Mouse (Mus musculus) MEL (cell line): ENCODE data around the gene Tcte2. TPM values are rescaled to one million over a fixed set of nuclear protein-coding genes. Genes with fewer than 3 reads are reported as not detected.

Experiments
- DNase-seq: peaks from one replicate; pipeline ENCODE4 v3.0.0; 2011; ENCODE audit warnings: low read depth, low spot score
- H3K27ac ChIP-seq: 2 replicates; pipeline ENCODE4 v1.5.1; 2012; ENCODE audit warnings: low read depth, mild to moderate bottlenecking, control low read depth, low read length, moderate library complexity; ENCODE audit not compliant: control insufficient read depth
- H3K27me3 ChIP-seq, 2 experiments: fragments of 150-350 bp in 1 of 2; sonication (generic) in 1 of 2; 2 replicates each; pipeline ENCODE4 v1.6.1; 2012; ENCODE audit warnings: low read length in 2 of 2, mild to moderate bottlenecking in 2 of 2, improper control_type of control experiment in 1 of 2, moderate library complexity in 1 of 2; ENCODE audit not compliant: insufficient read depth in 2 of 2, control insufficient read depth in 1 of 2
- H3K36me3 ChIP-seq, 2 experiments: 2 replicates each; pipeline ENCODE4 v1.6.1; 2012 to 2014; ENCODE audit warnings: low read length in 2 of 2, improper control_type of control experiment in 1 of 2, inconsistent platforms in 1 of 2, mild to moderate bottlenecking in 1 of 2; ENCODE audit not compliant: insufficient read depth in 2 of 2, control insufficient read depth in 1 of 2
- H3K4me1 ChIP-seq, 2 experiments: fragments of 150-350 bp in 1 of 2; sonication (generic) in 1 of 2; 2 replicates each; pipeline ENCODE4 v1.6.1; 2012; ENCODE audit warnings: low read length in 2 of 2, improper control_type of control experiment in 1 of 2, mild to moderate bottlenecking in 1 of 2; ENCODE audit not compliant: insufficient read depth in 2 of 2, control insufficient read depth in 1 of 2
- H3K4me3 ChIP-seq, 2 experiments: fragments of 150-350 bp in 1 of 2; sonication (generic) in 1 of 2; 2 replicates each; pipeline ENCODE4 v1.5.1; 2012; ENCODE audit warnings: low read depth in 2 of 2, low read length in 2 of 2, mild to moderate bottlenecking in 2 of 2, moderate library complexity in 2 of 2, control low read depth in 1 of 2, improper control_type of control experiment in 1 of 2; ENCODE audit not compliant: control insufficient read depth in 1 of 2, insufficient read depth in 1 of 2
- H3K79me2 ChIP-seq: 2 replicates; pipeline ENCODE4 v1.6.1; 2012; ENCODE audit warnings: mild to moderate bottlenecking, low read length, moderate library complexity; ENCODE audit not compliant: control insufficient read depth, poor library complexity, insufficient read depth
- H3K9ac ChIP-seq: 2 replicates; pipeline ENCODE4 v1.6.1; 2012; ENCODE audit warnings: low read depth, mild to moderate bottlenecking, control low read depth, low read length, moderate library complexity; ENCODE audit not compliant: control insufficient read depth, poor library complexity, severe bottlenecking
- H3K9me3 ChIP-seq: fragments of 150-350 bp; sonication (generic); replicated peaks from 2 replicates; pipeline ENCODE4 v1.6.1; 2012; ENCODE audit warnings: mild to moderate bottlenecking, low read length, improper control_type of control experiment, moderate library complexity; ENCODE audit not compliant: insufficient read depth
- CHD1 ChIP-seq: IDR thresholded peaks from 2 replicates; pipeline ENCODE4 v1.6.1; 2012; ENCODE audit warnings: low read depth, mild to moderate bottlenecking, inconsistent platforms, low read length, improper control_type of control experiment
- CHD2 ChIP-seq: IDR thresholded peaks from 2 replicates; pipeline ENCODE4 v1.6.1; 2011; ENCODE audit warnings: low read length, improper control_type of control experiment
- CTCF ChIP-seq, 3 experiments: IDR thresholded peaks in 2 of 3; conservative IDR thresholded peaks in 1 of 3; 2 replicates each; pipeline ENCODE4 v1.5.1; 2011 to 2012; ENCODE audit warnings: low read length in 3 of 3, low read depth in 2 of 3, mild to moderate bottlenecking in 2 of 3, improper control_type of control experiment in 1 of 3, inconsistent platforms in 1 of 3, mixed read lengths in 1 of 3, moderate library complexity in 1 of 3; ENCODE audit not compliant: control insufficient read depth in 1 of 3, insufficient read depth in 1 of 3, poor library complexity in 1 of 3, severe bottlenecking in 1 of 3
- E2F4 ChIP-seq: IDR thresholded peaks from 2 replicates; pipeline ENCODE4 v1.6.1; 2011; ENCODE audit warnings: low read depth, low read length, improper control_type of control experiment, borderline replicate concordance
- ETS1 ChIP-seq: IDR thresholded peaks from 2 replicates; pipeline ENCODE4 v1.6.1; 2012; ENCODE audit warnings: low read depth, mild to moderate bottlenecking, inconsistent platforms, low read length, improper control_type of control experiment, moderate library complexity
- GATA1 ChIP-seq: IDR thresholded peaks from 2 replicates; pipeline ENCODE4 v1.6.1; 2011; ENCODE audit warnings: low read depth, low read length, improper control_type of control experiment
- JUND ChIP-seq: IDR thresholded peaks from 2 replicates; pipeline ENCODE4 v1.6.1; 2011; ENCODE audit warnings: low read depth, mild to moderate bottlenecking, improper control_type of control experiment, low read length
- MAFK ChIP-seq: IDR thresholded peaks from 2 replicates; pipeline ENCODE4 v1.6.1; 2011; ENCODE audit warnings: low read depth, mild to moderate bottlenecking, low read length, improper control_type of control experiment, borderline replicate concordance
- MAX ChIP-seq: IDR thresholded peaks from 2 replicates; pipeline ENCODE4 v1.6.1; 2011; ENCODE audit warnings: low read length, improper control_type of control experiment
- MAZ ChIP-seq: IDR thresholded peaks from 2 replicates; pipeline ENCODE4 v1.6.1; 2012; ENCODE audit warnings: low read depth, mild to moderate bottlenecking, inconsistent platforms, low read length, improper control_type of control experiment
- MEF2A ChIP-seq: IDR thresholded peaks from 2 replicates; pipeline ENCODE4 v1.6.1; 2014; ENCODE audit warnings: low read depth, mild to moderate bottlenecking, inconsistent platforms, low read length, improper control_type of control experiment; ENCODE audit not compliant: poor library complexity, insufficient replicate concordance, severe bottlenecking; ENCODE audit errors: extremely low read depth
- MXI1 ChIP-seq: IDR thresholded peaks from 2 replicates; pipeline ENCODE4 v1.6.1; 2011; ENCODE audit warnings: mild to moderate bottlenecking, low read depth, low read length, improper control_type of control experiment
- MYB ChIP-seq: IDR thresholded peaks from 2 replicates; pipeline ENCODE4 v1.6.1; 2011; ENCODE audit warnings: mild to moderate bottlenecking, low read depth, low read length, improper control_type of control experiment
- MYC ChIP-seq: IDR thresholded peaks from 2 replicates; pipeline ENCODE4 v1.6.1; 2011; ENCODE audit warnings: low read depth, mild to moderate bottlenecking, low read length, improper control_type of control experiment, moderate library complexity
- POLR2A ChIP-seq, 2 experiments: IDR thresholded peaks; 2 replicates each; pipeline ENCODE4 v1.6.1; 2011 to 2012; ENCODE audit warnings: low read length in 2 of 2, mild to moderate bottlenecking in 2 of 2, control low read depth in 1 of 2, improper control_type of control experiment in 1 of 2, low read depth in 1 of 2, moderate library complexity in 1 of 2; ENCODE audit not compliant: control insufficient read depth in 1 of 2, insufficient read depth in 1 of 2, poor library complexity in 1 of 2
- POLR2AphosphoS2 ChIP-seq: IDR thresholded peaks from 2 replicates; pipeline ENCODE4 v1.6.1; 2011; ENCODE audit warnings: low read length, improper control_type of control experiment
- RAD21 ChIP-seq: IDR thresholded peaks from 2 replicates; pipeline ENCODE4 v1.6.1; 2011; ENCODE audit warnings: mild to moderate bottlenecking, low read depth, low read length, improper control_type of control experiment
- RCOR1 ChIP-seq: IDR thresholded peaks from 2 replicates; pipeline ENCODE4 v1.6.1; 2012; ENCODE audit warnings: low read depth, mild to moderate bottlenecking, inconsistent platforms, low read length, improper control_type of control experiment
- SIN3A ChIP-seq: IDR thresholded peaks from 2 replicates; pipeline ENCODE4 v1.6.1; 2012; ENCODE audit warnings: low read length, improper control_type of control experiment, inconsistent platforms
- SMC3 ChIP-seq: IDR thresholded peaks from 2 replicates; pipeline ENCODE4 v1.6.1; 2011; ENCODE audit warnings: low read depth, low read length, improper control_type of control experiment
- TBP ChIP-seq: IDR thresholded peaks from 2 replicates; pipeline ENCODE4 v1.8.0; 2011; ENCODE audit warnings: low read depth, low read length, improper control_type of control experiment
- TCF12 ChIP-seq: IDR thresholded peaks from 2 replicates; pipeline ENCODE4 v1.6.1; 2014; ENCODE audit warnings: low read depth, mild to moderate bottlenecking, inconsistent platforms, low read length, improper control_type of control experiment, moderate library complexity
- UBTF ChIP-seq: IDR thresholded peaks from 2 replicates; pipeline ENCODE4 v1.6.1; 2012; ENCODE audit warnings: low read depth, mild to moderate bottlenecking, inconsistent platforms, low read length, improper control_type of control experiment, moderate library complexity, borderline replicate concordance; ENCODE audit not compliant: insufficient read depth
- ZC3H11A ChIP-seq: IDR thresholded peaks from 2 replicates; pipeline ENCODE4 v1.6.1; 2012; ENCODE audit warnings: low read depth, mild to moderate bottlenecking, inconsistent platforms, low read length, improper control_type of control experiment
- ZKSCAN1 ChIP-seq: IDR thresholded peaks from 2 replicates; pipeline ENCODE4 v1.6.1; 2012; ENCODE audit warnings: low read depth, mild to moderate bottlenecking, inconsistent platforms, low read length, improper control_type of control experiment, moderate library complexity
- ZMIZ1 ChIP-seq: IDR thresholded peaks from 2 replicates; pipeline ENCODE4 v1.6.1; 2012; ENCODE audit warnings: low read depth, mild to moderate bottlenecking, inconsistent platforms, low read length, improper control_type of control experiment, moderate library complexity
- ZNF384 ChIP-seq: IDR thresholded peaks from 2 replicates; pipeline ENCODE4 v1.6.1; 2012; ENCODE audit warnings: low read depth, mild to moderate bottlenecking, inconsistent platforms, low read length, improper control_type of control experiment
- polyA plus RNA-seq, 2 experiments: library from polyadenylated mRNA; stranded (reverse) in 1 of 2; unstranded in 1 of 2; fragments of >175 nt in 1 of 2; fragments of >200 nt in 1 of 2; gene quantifications; 2 replicates each; pipeline versions ENCODE4 v1.2.1 to v1.2.4; 2012; ENCODE audit warnings: low replicate concordance in 2 of 2, low read depth in 1 of 2; ENCODE audit not compliant: insufficient read length in 2 of 2, insufficient read depth in 1 of 2, missing spikeins in 1 of 2
- total RNA-seq: library from RNA; depleted of rRNA; stranded (reverse); fragments of 300-350 nt; gene quantifications from 2 replicates; pipeline ENCODE4 v1.2.3, GENCODE M21; 2012

Gene Tcte2
- total and polyA plus RNA-seq, 3 experiments: not detected

DNA sequence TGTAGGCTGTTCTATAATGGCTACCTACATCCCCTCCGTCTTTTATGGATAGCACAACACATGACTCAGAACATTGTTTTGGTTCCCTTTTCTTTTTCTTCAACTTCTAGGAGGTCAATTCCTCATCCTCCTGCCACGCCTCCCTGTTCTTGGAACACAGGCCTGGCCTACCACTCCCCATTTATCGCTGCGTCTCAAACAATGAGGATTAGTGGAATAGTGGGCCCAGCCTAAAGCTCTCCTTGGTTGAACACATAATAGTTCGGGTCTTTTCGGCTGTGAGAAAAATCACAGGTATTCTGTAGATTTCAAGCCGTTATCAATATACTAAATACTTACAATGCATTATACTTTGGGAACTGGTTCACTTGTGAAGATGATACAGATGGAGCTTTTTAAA is 3.0 kb downstream of the Tcte2 start:
- no peak overlapping the region for H3K4me3 ChIP-seq
- no peaks in the 10 kb centered on the region for H3K9me3 ChIP-seq
- H3K27ac ChIP-seq: no peak overlapping the region
- no peaks in the 10 kb centered on the region for H3K27me3 ChIP-seq
- no peaks in the 10 kb centered on the region for H3K36me3 ChIP-seq
- H3K9ac ChIP-seq: no peak overlapping the region
- no peak for DNase-seq
- H3K79me2 ChIP-seq: no peaks in the 10 kb centered on the region
- H3K4me1 ChIP-seq: no peaks in the 10 kb centered on the region
- TF ChIP-seq MYC (no peak), CHD2 (no peak), ZNF384 (no peak), CHD1 (no peak), UBTF (no peak), ETS1 (no peak), ZKSCAN1 (no peak), GATA1 (no peak), MYB (no peak), ZMIZ1 (no peak), ZC3H11A (no peak), MXI1 (no peak)

- Histone ChIP-seq H3K9me3 (no peaks in the 10 kb centered on the region), H3K4me3 (no peak overlapping the region), H3K36me3 (no peaks in the 10 kb centered on the region), H3K27me3 (no peaks in the 10 kb centered on the region), H3K4me1 (no peaks in the 10 kb centered on the region), H3K79me2 (no peaks in the 10 kb centered on the region), H3K27ac (no peak overlapping the region), H3K9ac (no peak overlapping the region)
- TF ChIP-seq ZKSCAN1: no peak
- no peak for TF ChIP-seq CTCF (IDR thresholded peaks at IDR 0.05 in 2 of 3, conservative IDR thresholded peaks at IDR 0.05 in 1 of 3; ENCODE audit: control insufficient read depth in 1 of 3, insufficient read depth in 1 of 3, low read depth in 2 of 3, low read length in 3 of 3, poor library complexity in 1 of 3, severe bottlenecking in 1 of 3)
- no peak for TF ChIP-seq ZC3H11A
- no peak for TF ChIP-seq RCOR1
- TF ChIP-seq MYC: no peak
- no peak for TF ChIP-seq MAZ
- TF ChIP-seq TBP: no peak
- no peak for TF ChIP-seq TCF12
- DNase-seq: no peak
Measured at GRCm38 (mm10) chr17:13754940-13755339, 6.7 kb downstream of the Tcte2 start.

DNA sequence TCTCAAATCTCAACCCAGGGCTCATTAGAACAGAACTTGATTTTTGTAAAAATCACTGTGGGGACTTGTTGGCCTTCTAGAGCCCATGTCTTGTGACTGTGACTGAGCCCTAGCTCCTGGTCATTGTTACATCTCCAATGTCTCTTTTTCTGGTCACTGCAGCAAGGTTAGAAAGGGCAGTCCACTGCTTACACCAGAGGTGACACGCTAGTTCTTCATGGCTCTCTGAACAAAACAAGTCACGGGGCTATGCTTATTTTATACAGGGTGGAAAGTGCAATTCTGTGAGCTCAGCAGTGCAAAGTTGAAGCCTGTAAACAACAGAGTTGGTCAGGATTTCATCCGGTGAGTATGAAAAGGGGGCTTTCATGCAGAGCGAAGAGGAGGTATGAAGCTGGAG is 7.7 kb downstream of the Tcte2 start:
- Histone ChIP-seq H3K27ac (no peak overlapping the region), H3K79me2 (no peaks in the 10 kb centered on the region), H3K36me3 (no peaks in the 10 kb centered on the region), H3K4me3 (no peak overlapping the region), H3K4me1 (no peaks in the 10 kb centered on the region), H3K9me3 (no peaks in the 10 kb centered on the region), H3K27me3 (no peaks in the 10 kb centered on the region), H3K9ac (no peak overlapping the region)
- TF ChIP-seq MAFK: no peak
- no peak for TF ChIP-seq MEF2A
- no peak for TF ChIP-seq MYC
- TF ChIP-seq MYB: no peak
- no peak for TF ChIP-seq E2F4
- no peak for TF ChIP-seq POLR2AphosphoS2
- TF ChIP-seq MXI1: no peak
- TF ChIP-seq SMC3: no peak
- TF ChIP-seq ZMIZ1: no peak
- no peak for TF ChIP-seq CTCF (IDR thresholded peaks at IDR 0.05 in 2 of 3, conservative IDR thresholded peaks at IDR 0.05 in 1 of 3; ENCODE audit: control insufficient read depth in 1 of 3, insufficient read depth in 1 of 3, low read depth in 2 of 3, low read length in 3 of 3, poor library complexity in 1 of 3, severe bottlenecking in 1 of 3)
- no peak for TF ChIP-seq SIN3A
- TF ChIP-seq MAX: no peak
- no peak for TF ChIP-seq POLR2A (IDR thresholded peaks at IDR 0.05; ENCODE audit: control insufficient read depth in 1 of 2, insufficient read depth in 1 of 2, low read depth in 1 of 2, low read length in 2 of 2, poor library complexity in 1 of 2)
- no peak for TF ChIP-seq TCF12
- TF ChIP-seq RAD21: no peak
- no peak for TF ChIP-seq JUND
- TF ChIP-seq CHD2: no peak
- no peak for DNase-seq
